Mouse (Mus musculus): ENCODE results near the gene Crb3.

- TF ChIP-seq CTCF (IDR thresholded peaks at IDR 0.05; ENCODE audit: control insufficient read depth, insufficient read depth, insufficient replicate concordance, low read depth, low read length): no peak
- TF ChIP-seq POLR2A (IDR thresholded peaks at IDR 0.05; ENCODE audit: control insufficient read depth, low read depth, low read length): no peak
Measured at GRCm38 (mm10) chr17:57099629-57100325, 40.9 kb downstream of the Crb3 start.
